Mouse (Mus musculus): ENCODE measurements around the gene Lct. TPM values are rescaled to one million over a fixed set of nuclear protein-coding genes. Genes with fewer than 3 reads are reported as not detected.
A peak's percentile ranks its signal among the peaks of the same experiment; 100 is the strongest.

The Lct gene
- 10 to 100 TPM; 58.4 to 74.2 TPM for total RNA-seq (2021)
- long read RNA-seq, experiment 1, partial matches to known transcripts = 35 of 41 reads
- long read RNA-seq, experiment 1, other reads (novel, unspliced or antisense) = 6 of 41 reads
- long read RNA-seq, experiment 2, partial matches to known transcripts = 71 of 80 reads
- long read RNA-seq, experiment 2, other reads (novel, unspliced or antisense) = 9 of 80 reads

DNA sequence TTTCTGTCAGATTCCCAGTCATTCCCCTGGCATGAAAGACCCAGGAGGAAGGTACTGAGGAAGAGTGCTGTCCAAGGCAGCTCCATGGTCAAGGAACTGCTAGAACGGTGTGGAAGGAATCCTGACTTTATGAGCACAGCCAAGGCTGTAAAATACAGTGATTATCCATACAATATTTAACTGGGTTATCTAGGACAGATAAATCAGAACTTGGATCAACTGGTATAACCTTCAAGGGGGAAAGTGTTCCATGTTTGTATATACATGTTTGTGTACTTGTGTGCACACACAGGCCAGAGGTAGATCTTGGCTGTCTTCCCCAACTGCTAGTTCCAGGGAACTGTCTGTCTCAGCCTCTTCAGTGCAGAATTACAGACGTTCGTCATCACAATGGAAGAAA lies at the start of gene Lct:
Lct (minus strand) TSS at position 101 of the 400 bp plus-strand sequence.
- Histone ChIP-seq H3K27ac (peak within 1 kb of the TSS; percentile 86), H3K4me3 (no peak within 1 kb of the TSS)
- DNase-seq (ENCODE audit: low spot score in 2 of 2) = no peak
- TF ChIP-seq CTCF (conservative IDR thresholded peaks at IDR 0.05) = no peak

DNA sequence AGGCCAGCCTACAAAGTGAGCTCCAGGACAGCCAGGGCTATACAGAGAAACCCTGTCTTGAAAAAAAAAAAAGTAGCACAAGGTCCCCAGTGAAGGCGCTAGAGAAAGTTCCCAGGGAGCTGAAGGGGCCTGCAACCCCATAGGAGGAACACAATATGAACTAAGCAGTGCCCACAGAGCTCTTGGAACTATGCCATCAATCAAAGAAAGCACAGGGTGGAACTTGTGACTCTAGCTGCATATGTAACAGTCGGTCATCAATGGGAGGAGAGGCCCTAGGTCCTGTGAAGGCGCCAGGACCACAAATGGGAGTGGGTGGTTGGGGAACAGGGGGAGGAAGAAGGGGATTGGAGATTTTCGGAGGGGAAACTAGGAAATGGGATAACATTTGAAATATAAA lies 48.7 kb upstream of the Lct start:
- Histone ChIP-seq H3K27ac (no peak overlapping the region), H3K4me3 (no peak overlapping the region)
- no peak for TF ChIP-seq CTCF (conservative IDR thresholded peaks at IDR 0.05)
- DNase-seq (ENCODE audit: low spot score in 2 of 2) = no peak

DNA sequence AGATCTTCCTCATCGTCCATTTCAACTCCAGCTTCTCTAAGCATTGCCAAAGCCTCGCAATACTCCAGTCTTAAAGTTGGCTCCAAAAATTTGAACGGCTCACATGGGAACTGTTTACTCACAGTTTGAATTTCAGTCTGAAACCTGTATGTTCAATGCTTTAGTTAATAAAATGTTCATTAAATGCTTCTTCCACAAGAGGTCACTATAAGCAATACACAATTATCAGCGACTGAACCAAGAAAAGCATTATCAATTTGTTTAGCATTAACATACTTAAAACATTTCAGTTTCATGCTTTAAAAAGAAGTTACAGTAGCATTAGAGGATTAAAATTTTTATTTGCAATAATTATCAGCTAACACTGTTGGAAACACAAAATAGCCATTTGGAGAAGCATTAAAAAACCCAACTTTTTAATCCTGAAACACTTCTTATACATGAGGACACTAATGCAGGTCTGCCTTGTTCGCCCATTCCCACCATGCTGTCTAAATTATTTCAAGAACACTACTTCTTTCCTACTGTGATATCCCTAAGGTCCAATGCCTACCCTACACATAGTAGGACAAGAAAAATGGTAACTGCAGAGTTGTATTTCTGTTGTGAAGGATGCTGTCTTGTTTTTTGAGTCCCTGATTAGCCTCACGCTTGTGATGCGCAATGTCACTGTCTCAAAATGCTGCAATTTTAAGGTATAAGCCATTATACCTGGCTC lies 44.2 kb upstream of the Lct start:
- H3K4me3 ChIP-seq = no peak overlapping the region
- DNase-seq (ENCODE audit: low spot score in 2 of 2) = no peak
- no peak overlapping the region for H3K27ac ChIP-seq
- TF ChIP-seq CTCF (conservative IDR thresholded peaks at IDR 0.05) = peak; percentile 85

DNA sequence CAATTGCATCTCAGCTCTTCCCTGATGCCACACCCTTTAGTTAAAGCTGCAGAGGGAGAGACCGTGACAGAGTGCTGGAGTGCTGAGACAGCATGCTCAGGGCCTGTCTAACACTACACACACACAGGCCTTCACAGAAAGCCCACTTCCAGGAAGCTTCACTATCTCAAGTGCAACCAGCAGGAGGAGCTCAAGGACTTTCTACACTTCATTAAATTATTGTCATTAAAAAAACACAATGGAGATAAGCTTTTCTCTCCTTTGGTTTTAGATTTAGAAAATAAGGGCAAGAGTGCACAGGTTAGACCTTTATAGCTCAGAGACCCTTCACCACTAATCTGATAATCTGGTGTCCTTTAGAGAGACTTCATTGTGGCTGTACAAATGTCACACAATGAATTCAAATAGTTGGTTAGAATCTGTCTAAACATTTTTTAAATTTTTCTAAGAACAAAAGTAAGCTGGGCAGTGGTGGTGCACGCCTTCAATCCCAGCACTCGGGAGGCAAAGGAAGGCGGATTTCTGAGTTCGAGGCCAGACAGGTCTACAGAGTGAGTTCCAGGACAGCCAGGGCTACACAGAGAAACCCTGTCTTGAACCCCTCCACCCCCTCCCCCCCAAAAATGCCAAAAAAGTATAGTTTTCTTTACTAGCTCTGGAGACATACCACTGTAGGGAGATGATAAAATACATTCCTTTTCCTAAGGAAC lies 40.8 kb upstream of the Lct start:
- peak; percentile 92 for TF ChIP-seq CTCF (conservative IDR thresholded peaks at IDR 0.05)
- H3K4me3 ChIP-seq = no peak overlapping the region
- H3K27ac ChIP-seq = no peak overlapping the region
- DNase-seq (ENCODE audit: low spot score in 2 of 2) = peak; percentile 60 to 72

DNA sequence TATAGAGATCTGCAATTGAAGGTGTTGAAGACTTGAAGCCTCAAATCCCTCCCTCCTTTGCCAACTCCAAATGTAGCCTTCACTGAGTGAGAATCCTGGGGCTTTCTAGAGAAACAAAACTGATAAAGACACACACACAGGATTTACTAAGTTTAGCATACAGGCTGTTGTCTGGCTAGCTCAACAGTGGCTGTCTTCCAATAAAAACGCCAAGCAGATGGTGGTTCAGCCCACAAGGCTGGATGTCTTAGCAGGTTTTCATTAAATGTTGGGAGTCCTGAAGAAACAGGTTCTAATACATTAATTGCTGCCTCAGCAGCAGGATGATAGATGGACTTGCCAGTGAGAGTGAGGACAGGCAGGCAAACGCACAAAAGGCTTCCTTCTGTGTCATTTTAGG lies 32.5 kb upstream of the Lct start:
- Histone ChIP-seq H3K4me3 (no peak overlapping the region), H3K27ac (no peak overlapping the region)
- TF ChIP-seq CTCF (conservative IDR thresholded peaks at IDR 0.05) = no peak
- peak in 1 of 2 experiments; percentile 54 for DNase-seq (ENCODE audit: low spot score in 2 of 2)

DNA sequence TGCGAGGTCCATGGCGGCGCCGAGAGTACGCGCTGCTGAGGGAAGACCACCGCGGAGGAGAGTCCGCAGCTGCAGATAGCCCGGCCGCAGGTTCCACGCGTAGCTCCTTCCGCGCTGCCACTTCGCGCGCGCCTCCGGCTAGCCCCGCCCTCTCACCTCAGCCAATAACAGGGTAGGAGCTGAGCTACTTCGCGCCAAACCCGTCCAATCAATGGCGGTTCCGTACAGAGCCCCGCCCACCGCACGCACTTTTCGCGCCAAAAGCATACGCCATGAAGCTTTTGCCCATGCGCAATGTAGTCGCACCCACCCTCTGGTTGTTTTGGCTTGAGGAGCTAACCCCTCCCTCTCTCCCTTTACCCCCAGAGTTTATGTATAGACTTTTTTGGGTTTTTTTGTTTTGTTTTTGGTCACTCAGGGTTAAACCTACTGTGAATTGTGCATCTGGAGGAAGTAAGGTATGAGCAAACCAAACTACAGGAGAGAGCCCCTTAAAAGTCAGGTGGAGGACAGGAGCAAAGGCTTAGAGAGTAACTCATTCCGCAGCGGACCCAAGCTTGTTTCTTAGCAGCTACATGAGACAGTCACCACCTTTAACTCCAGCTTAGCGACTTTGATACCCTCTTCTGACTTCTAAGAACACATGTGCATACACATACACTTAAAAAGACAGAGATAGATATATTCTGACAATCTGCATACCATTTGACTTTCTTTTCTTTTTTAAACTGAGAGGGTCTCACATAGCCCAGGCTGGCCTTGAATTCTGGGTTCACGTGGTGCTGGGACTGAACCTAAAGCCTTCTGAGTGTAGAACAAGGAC lies 31.6 kb upstream of the Lct start, which contains the start of gene Mcm6:
Mcm6 (minus strand) TSS at position 111 of the 823 bp plus-strand sequence.
- no peak within 1 kb of the TSS; the same call in 1 of the 2 replicates for H3K27ac ChIP-seq
- DNase-seq (ENCODE audit: low spot score in 2 of 2) = peak; percentile 92 to 94

DNA sequence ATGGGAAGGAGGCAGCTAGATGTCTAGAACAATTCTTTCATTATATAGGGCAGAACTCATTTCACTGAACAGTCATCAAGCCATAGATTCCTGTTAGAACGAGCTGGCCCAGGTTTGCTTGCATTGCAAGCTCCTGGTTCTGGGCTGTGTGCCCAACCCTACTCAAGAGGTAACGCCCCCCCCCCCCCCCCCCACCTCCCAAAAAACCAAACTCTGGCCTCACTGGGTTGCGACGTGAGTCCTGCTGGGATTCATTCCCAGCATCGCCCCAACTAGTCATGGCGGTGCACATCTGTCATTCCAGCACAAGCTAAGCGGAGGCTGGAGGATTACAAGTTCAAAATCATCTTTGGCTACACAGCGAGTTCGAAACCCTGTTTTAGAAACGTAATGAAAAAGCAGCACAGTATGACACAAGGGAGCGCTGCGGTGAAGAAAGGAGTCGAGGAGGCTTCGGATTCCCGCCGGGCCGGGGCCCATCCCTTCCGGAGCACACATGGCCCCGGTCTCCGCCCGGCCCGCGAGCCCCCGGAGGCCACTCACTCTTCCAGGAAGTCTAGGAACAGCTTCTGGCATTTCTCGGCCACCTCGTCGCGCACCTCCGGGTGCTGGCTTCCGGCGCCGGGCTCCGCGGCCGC lies 30.9 kb upstream of the Lct start:
- peak in 1 of 2 experiments; percentile 15 for DNase-seq (ENCODE audit: low spot score in 2 of 2)
- peak overlapping the region; percentile 89 for H3K4me3 ChIP-seq
- peak; percentile 42 for TF ChIP-seq CTCF (conservative IDR thresholded peaks at IDR 0.05)
- H3K27ac ChIP-seq = no peak overlapping the region; the same call in 1 of the 2 replicates

More for the DNA sequence above, 31.6 kb upstream of the Lct start, which contains the start of gene Mcm6:
- no peak for TF ChIP-seq CTCF (conservative IDR thresholded peaks at IDR 0.05)
- H3K4me3 ChIP-seq = peak within 1 kb of the TSS; percentile 89

DNA sequence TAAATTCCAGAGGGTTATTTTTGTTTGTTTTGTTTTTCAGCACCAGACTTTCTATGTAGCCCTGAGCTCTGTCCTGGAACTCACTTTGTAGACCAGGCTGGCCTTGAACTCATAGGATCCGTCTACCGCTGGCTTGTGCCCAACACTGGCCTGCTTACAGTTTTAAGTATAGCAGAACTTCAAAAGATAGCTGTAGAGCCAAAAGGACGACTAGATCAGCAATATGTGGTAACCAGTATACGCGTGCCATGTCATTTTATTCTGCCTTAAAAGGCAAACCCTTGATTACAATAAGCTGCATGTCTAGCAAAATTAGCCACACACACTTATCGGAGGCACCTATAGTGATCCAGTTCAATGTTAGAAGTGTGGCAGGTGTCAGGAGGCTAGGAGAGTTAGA lies 30.2 kb upstream of the Lct start:
- H3K27ac ChIP-seq = no peak overlapping the region
- no peak for DNase-seq (ENCODE audit: low spot score in 2 of 2)
- TF ChIP-seq CTCF (conservative IDR thresholded peaks at IDR 0.05) = no peak
- peak overlapping the region; percentile 89 for H3K4me3 ChIP-seq

DNA sequence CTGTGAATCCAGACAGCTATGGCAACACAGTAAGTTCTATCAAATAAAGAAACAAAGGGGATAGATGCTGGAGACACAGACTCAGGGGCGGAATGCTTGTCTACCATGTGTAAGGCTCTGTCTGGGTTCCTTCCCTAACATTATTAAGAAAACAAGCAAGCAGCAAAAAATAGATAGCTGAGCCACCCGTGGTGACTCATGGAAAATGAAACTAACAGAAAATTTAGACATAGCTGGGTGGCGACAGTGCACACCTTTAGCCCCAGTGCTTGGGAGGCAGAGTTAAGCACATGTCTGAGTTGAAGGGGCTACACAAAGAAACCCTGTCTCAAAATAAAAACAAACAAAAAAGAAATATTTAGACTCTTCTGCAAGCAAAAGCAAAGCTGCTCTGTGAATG lies 29.3 kb upstream of the Lct start:
- Histone ChIP-seq H3K27ac (no peak overlapping the region), H3K4me3 (peak overlapping the region; percentile 2; the same call in 1 of the 2 replicates)

DNA sequence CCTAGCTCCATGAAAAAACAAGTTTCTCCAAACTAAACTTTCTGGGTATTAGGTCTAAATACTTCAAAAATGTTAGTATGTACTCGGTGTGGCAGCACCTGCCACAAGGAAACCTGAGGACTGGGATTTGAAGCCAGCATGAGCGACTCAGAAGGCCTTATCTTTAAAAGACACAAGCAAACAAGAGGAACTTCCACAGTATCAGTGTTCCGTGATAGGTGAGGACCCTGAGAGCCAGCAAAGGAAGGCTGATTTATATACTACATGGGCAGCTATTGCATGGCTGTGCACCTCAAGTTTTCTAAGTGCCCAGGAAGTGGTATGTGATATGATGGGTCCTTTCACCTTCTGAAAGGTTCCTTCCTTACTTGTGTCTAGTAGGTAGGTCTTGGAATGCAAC lies 25.0 kb upstream of the Lct start:
- no peak for TF ChIP-seq CTCF (conservative IDR thresholded peaks at IDR 0.05)
- no peak for DNase-seq (ENCODE audit: low spot score in 2 of 2)
- H3K4me3 ChIP-seq = no peak overlapping the region
- H3K27ac ChIP-seq = no peak overlapping the region

More for the DNA sequence above, 29.3 kb upstream of the Lct start:
- no peak for DNase-seq (ENCODE audit: low spot score in 2 of 2)
- TF ChIP-seq CTCF (conservative IDR thresholded peaks at IDR 0.05) = no peak

DNA sequence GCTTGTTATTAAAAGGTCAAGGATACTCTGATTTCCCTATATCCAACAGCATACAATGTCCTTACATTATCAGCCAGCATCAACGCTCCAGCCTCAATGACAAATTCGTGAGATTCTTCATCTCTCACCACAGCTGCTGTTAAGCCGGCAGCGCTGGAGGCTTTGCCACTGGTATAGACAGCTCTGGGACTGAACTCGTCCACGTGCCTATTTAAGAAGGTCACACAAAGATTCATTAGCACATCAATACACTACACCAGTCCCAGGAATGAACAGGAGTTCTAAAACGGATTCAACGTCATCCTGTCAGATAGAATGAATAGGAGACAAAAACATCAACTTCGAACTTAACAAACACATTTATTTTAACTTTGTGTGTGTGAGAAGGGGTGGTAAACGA lies 16.1 kb upstream of the Lct start:
- H3K4me3 ChIP-seq = no peak overlapping the region
- no peak overlapping the region for H3K27ac ChIP-seq
- TF ChIP-seq CTCF (conservative IDR thresholded peaks at IDR 0.05) = no peak
- no peak for DNase-seq (ENCODE audit: low spot score in 2 of 2)

DNA sequence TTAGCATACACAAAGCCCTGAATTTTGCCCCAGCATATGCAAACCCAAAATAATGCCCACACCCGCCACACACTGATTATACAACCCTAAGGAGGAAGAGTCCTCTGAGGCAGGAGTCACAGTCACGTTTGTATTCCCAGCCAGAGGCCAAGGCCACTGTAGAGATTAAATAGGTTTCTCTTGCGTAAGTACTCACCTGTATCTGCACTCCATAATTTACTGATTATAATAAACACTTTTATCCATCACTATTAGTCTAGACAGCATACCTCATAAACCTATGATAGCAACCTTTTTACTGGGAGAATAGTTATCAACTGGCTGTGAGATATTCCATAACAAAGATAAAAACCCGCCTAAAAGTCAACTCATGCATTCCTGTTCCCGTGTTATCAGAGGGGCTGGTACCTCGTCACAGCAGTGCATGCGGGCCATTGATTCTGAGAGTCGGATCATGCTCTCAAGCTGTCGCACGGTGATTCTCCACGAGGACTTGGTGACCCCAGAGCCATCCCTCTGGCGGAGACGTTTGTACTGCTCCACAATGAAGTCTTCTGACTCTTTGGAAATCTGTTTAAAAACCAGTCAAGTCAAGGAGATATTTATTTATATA lies 9.7 kb upstream of the Lct start:
- no peak for DNase-seq (ENCODE audit: low spot score in 2 of 2)
- H3K27ac ChIP-seq = no peak overlapping the region
- no peak for TF ChIP-seq CTCF (conservative IDR thresholded peaks at IDR 0.05)
- H3K4me3 ChIP-seq = no peak overlapping the region
